Mouse (Mus musculus) heart, embryonic 14.5 days (tissue): Measurements from ENCODE around the gene Rhbdd3. TPM values are rescaled to one million over a fixed set of nuclear protein-coding genes. Genes with fewer than 3 reads are reported as not detected.

Experiments
- ATAC-seq: fragments of 200-750 bp; cut with Nextera tagmentation; 2 replicates; pipeline ENCODE4 v1.8.0; 2017; ENCODE audit warnings: low read depth, moderate TSS enrichment; ENCODE audit not compliant: insufficient number of reproducible peaks, insufficient read depth, low FRiP score
- H3K27ac ChIP-seq, 2 experiments: fragments of 200-500 bp in 1 of 2; fragments of 300-500 bp in 1 of 2; sonication (generic) in 1 of 2; replicated peaks in 1 of 2; 2 replicates each; pipeline ENCODE4 v1.5.1; 2012 to 2014; ENCODE audit warnings: low read depth in 2 of 2, low read length in 2 of 2, control low read depth in 1 of 2, mild to moderate bottlenecking in 1 of 2, mixed read lengths in 1 of 2; ENCODE audit not compliant: control insufficient read depth in 1 of 2, insufficient read depth in 1 of 2
- H3K27me3 ChIP-seq: fragments of 300-500 bp; sonication (generic); 2 replicates; pipeline ENCODE4 v1.6.1; 2014; ENCODE audit warnings: mild to moderate bottlenecking, low read length, control low read depth; ENCODE audit not compliant: control insufficient read depth, insufficient read depth
- H3K36me3 ChIP-seq: fragments of 300-500 bp; sonication (generic); 2 replicates; pipeline ENCODE4 v1.6.1; 2014; ENCODE audit warnings: mild to moderate bottlenecking, control low read depth, low read length, mixed read lengths; ENCODE audit not compliant: control insufficient read depth, insufficient read depth
- H3K4me1 ChIP-seq, 2 experiments: fragments of 200-500 bp in 1 of 2; fragments of 300-500 bp in 1 of 2; sonication (generic) in 1 of 2; 2 replicates each; pipeline ENCODE4 v1.6.1; 2012 to 2014; ENCODE audit warnings: low read length in 2 of 2, control low read depth in 1 of 2, mixed read lengths in 1 of 2; ENCODE audit not compliant: control insufficient read depth in 2 of 2, insufficient read depth in 2 of 2
- H3K4me2 ChIP-seq: fragments of 300-500 bp; sonication (generic); 2 replicates; pipeline ENCODE4 v1.6.1; 2014; ENCODE audit warnings: mild to moderate bottlenecking, low read length
- H3K4me3 ChIP-seq, 2 experiments: fragments of 200-500 bp in 1 of 2; fragments of 300-500 bp in 1 of 2; sonication (generic) in 1 of 2; 2 replicates each; pipeline ENCODE4 v1.5.1; 2012 to 2014; ENCODE audit warnings: low read length in 2 of 2, mild to moderate bottlenecking in 2 of 2, control low read depth in 1 of 2, low read depth in 1 of 2, moderate library complexity in 1 of 2; ENCODE audit not compliant: control insufficient read depth in 1 of 2, insufficient read depth in 1 of 2
- H3K9ac ChIP-seq: fragments of 300-500 bp; sonication (generic); 2 replicates; pipeline ENCODE4 v1.6.1; 2014; ENCODE audit warnings: mild to moderate bottlenecking, low read length
- H3K9me3 ChIP-seq: fragments of 300-500 bp; sonication (generic); 2 replicates; pipeline ENCODE4 v1.6.1; 2016; ENCODE audit warnings: low read length, control low read depth; ENCODE audit not compliant: control insufficient read depth
- WGBS: fragments of 180-500 bp; shearing (Covaris S2); extraction: QIAGEN DNeasy Blood & Tissue Kit; methylation state at CpG from one replicate; pipeline ENCODE4 v1.1.7; 2014; 5-methylcytosine and 5-hydroxymethylcytosine counted together
- polyA plus RNA-seq: library from polyadenylated mRNA; unstranded; fragments of >200 nt; fragmentation: Nextera tagmentation; extraction: Ambion mirVana; gene quantifications from 2 replicates; pipeline ENCODE4 v1.2.1, GENCODE M21; 2014

Rhbdd3 gene
- polyA plus RNA-seq, 1 experiment from 2014 or later = 33.5 TPM

DNA sequence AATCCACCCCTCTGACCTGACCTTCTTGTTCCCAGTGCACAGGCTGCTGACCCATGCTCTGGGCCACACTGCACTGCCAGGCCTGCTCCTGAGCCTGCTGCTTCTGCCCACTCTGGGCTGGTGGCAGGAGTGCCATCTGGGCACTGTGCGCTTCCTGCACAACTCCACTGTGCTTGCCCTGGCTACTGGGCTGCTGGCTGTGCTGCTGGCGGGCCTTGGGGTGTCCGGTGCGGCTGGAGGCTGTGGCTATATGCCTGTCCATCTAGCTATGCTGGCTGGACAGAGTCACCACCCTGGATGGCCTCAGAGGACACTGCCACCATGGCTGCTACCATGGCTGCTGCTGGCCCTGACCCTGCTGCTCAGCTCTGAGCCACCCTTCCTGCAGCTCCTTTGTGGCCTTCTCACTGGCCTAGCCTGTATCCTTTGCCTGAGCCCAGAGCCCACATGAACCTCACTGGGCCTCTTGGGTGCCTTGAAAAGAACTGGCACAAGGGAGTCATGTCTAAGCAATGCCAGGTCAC is 5.3 kb downstream of the Rhbdd3 start:
- Histone ChIP-seq H3K4me1 (peaks cover 7 to 9% of the 10 kb centered on the region in 2 experiments), H3K9me3 (no peaks in the 10 kb centered on the region), H3K27me3 (no peaks in the 10 kb centered on the region), H3K4me2 (no peak overlapping the region), H3K4me3 (no peak overlapping the region), H3K9ac (no peak overlapping the region), H3K27ac (no peak overlapping the region), H3K36me3 (peaks cover 34% of the 10 kb centered on the region)
- 96% methylated on average over 4 of the region's 4 CpGs for WGBS
- no peak for ATAC-seq

DNA sequence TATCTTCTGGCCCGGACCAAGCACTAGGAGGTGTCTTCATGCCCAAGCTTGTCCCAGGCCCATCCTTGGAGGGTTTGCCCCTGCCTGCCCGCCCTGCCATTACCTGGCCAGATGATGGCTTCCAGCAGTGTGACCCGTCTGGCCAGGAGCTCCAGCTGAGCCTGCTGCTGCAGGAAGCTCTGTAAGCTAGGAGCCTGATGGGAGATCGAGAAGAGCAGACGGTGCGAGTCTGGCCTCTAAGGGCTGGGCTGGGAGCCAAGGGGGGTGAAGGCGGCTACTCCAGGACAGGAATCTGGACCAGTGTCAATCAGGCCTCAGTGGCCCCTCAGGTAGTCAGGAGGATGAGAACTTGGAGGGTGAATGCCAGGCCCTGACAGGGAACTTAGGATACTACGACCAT is 10.7 kb downstream of the Rhbdd3 start:
- Histone ChIP-seq H3K4me1 (peaks cover 14 to 16% of the 10 kb centered on the region in 2 experiments), H3K36me3 (peaks cover 13% of the 10 kb centered on the region), H3K4me2 (no peak overlapping the region), H3K9me3 (no peaks in the 10 kb centered on the region), H3K27ac (no peak overlapping the region), H3K4me3 (no peak overlapping the region), H3K27me3 (no peaks in the 10 kb centered on the region), H3K9ac (no peak overlapping the region)
- ATAC-seq = no peak
- WGBS = 45% methylated on average over 8 of the region's 8 CpGs

- Histone ChIP-seq H3K36me3 (no peaks in the 10 kb centered on the region), H3K9ac (no peak overlapping the region), H3K4me1 (peaks cover 14 to 16% of the 10 kb centered on the region in 2 experiments), H3K4me2 (no peak overlapping the region), H3K27me3 (no peaks in the 10 kb centered on the region), H3K4me3 (no peak overlapping the region), H3K9me3 (no peaks in the 10 kb centered on the region), H3K27ac (no peak overlapping the region)
- ATAC-seq = no peak
- WGBS = 78% methylated on average over 7 of the region's 7 CpGs
Measured at GRCm38 (mm10) chr11:5113645-5114044, 14.9 kb downstream of the Rhbdd3 start.

- Histone ChIP-seq H3K27me3 (no peaks in the 10 kb centered on the region), H3K4me2 (no peak overlapping the region), H3K9me3 (no peaks in the 10 kb centered on the region), H3K36me3 (no peaks in the 10 kb centered on the region), H3K9ac (no peak overlapping the region), H3K4me1 (peaks cover 10 to 11% of the 10 kb centered on the region in 2 experiments), H3K4me3 (no peak overlapping the region), H3K27ac (no peak overlapping the region)
- peak; percentile 32; the same call in 1 of the 2 replicates for ATAC-seq
- WGBS = 23% methylated on average over 13 of the region's 13 CpGs
Measured at GRCm38 (mm10) chr11:5114931-5115581, 16.3 kb downstream of the Rhbdd3 start.

DNA sequence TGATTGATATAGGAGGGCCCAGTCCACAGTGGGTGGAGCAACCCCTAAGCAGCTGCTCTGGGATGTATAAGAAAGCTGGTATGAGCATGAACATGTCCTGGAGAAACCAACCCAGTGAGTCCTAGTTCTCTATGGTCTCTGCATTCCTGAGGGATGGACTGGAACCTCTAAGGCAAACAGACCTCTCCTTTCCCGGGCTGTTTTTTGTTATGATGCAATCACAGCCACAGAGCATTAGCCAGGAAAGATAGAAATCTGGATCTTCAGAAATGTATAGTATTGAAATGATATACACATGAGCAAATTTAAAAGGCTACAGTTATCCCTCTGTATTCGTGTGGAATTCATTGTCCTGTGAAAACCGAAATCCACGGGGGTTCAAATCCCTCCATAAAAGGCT is 27.0 kb downstream of the Rhbdd3 start:
- peaks cover 6 to 10% of the 10 kb centered on the region in 2 experiments; a peak in 2 of 4 replicates for H3K4me1 ChIP-seq
- WGBS = 77% methylated on average over 4 of the region's 4 CpGs
- H3K27me3 ChIP-seq = no peaks in the 10 kb centered on the region
- no peak overlapping the region for H3K27ac ChIP-seq
- no peak overlapping the region for H3K4me3 ChIP-seq
- H3K9ac ChIP-seq = no peak overlapping the region
- H3K36me3 ChIP-seq = no peaks in the 10 kb centered on the region
- H3K4me2 ChIP-seq = no peak overlapping the region
- no peak for ATAC-seq
- no peaks in the 10 kb centered on the region for H3K9me3 ChIP-seq

DNA sequence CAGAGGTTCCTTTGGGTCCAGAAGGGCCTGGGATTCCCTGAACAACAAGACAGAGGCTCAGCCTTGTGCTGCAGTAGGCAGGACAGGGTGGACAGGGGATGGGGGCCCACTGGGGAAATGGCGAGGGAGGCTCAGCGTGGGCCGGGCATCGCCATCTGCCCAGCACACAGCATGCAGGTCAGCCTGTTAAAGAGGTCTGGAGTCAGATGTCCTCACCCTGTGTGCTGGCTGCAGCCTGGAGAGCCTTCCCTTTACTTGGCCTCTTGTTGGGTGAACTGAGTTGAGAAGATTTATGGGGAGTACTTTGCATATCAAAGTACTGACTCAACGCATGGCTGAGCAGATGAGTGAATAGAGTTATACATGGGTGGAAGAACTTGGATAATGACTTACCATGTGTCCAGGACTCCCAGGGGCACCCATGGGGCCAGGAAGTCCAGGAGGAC is 30.3 kb downstream of the Rhbdd3 start:
- peaks cover 6 to 10% of the 10 kb centered on the region in 2 experiments; a peak in 2 of 4 replicates for H3K4me1 ChIP-seq
- no peaks in the 10 kb centered on the region for H3K27me3 ChIP-seq
- no peak overlapping the region for H3K9ac ChIP-seq
- WGBS = 50% methylated on average over 5 of the region's 5 CpGs
- no peaks in the 10 kb centered on the region for H3K9me3 ChIP-seq
- no peaks in the 10 kb centered on the region for H3K36me3 ChIP-seq
- no peak overlapping the region for H3K4me2 ChIP-seq
- H3K27ac ChIP-seq = no peak overlapping the region
- no peak for ATAC-seq
- no peak overlapping the region for H3K4me3 ChIP-seq

DNA sequence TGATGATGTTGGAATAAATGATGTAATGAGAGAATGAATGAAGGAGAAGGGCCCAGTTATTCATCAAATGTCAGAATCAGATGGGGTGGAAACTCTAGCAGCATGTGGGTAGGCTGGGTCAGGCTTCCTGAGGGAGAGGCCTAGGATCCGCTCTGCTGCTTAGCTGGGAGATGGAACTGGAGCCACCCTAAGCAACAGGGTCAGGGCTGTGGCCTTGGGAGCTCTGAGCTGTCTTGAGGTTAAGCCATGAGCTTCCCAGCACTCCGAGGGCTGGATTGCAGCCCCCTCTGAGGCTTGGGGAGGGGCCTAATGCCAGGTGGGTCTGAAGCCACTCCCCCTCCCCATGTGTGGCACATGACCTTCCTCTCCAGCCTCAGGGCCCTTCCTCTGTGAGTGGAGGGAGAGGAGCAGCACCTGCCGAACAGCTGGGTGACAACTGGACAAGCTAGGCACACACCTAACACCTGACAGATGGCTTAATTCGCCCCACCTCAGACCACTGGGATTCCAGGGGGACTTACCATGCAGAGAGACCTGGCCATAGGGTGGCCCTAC is 31.5 kb downstream of the Rhbdd3 start:
- no peaks in the 10 kb centered on the region for H3K9me3 ChIP-seq
- no peak overlapping the region for H3K4me3 ChIP-seq
- H3K36me3 ChIP-seq = no peaks in the 10 kb centered on the region
- H3K4me2 ChIP-seq = no peak overlapping the region
- 0 out of 2 replicates have a peak, but pooled peaks have one; percentile 16 for ATAC-seq
- H3K4me1 ChIP-seq = peaks cover 6 to 10% of the 10 kb centered on the region in 2 experiments; a peak in 2 of 4 replicates
- no peak overlapping the region for H3K27ac ChIP-seq
- no peaks in the 10 kb centered on the region for H3K27me3 ChIP-seq
- no peak overlapping the region for H3K9ac ChIP-seq
- 72% methylated on average over 4 of the region's 4 CpGs for WGBS
